Comparison of ENCODE assay signal across 17 mouse cellular contexts in the genomic region with DNA sequence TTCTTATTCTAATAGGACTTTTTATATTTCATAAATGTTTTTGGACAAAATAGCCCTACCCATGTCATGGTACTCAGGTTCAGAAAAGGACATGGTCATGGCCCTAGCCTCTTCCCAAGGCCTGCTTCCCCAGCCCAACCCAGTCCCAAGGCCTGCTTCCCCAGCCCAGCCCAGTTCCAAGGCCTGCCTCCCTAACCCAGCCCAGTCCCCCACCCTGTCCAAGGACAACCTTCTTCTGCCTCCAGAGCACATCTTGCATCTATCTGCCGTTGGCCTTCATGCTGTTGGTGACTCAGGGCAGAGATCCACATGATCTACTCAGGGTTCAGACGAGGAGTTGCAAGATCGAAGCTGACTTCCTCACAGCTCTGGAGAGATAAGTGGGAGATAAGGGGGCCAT. TPM values are rescaled to one million over a fixed set of nuclear protein-coding genes. Genes with fewer than 3 reads are reported as not detected.
DNase-seq lines count a peak whose midpoint lies in the region.
"Had no signal": no experiment of that assay in that cellular context is flagged by ENCODE, and none has a peak within 500 bp of the region (broad histone marks: within the 10 kb centered on the region; RNA-seq: fewer than 3 reads in every experiment).

No protein-coding gene starts in this region.

- peak; percentile 26 for DNase-seq in gastrocnemius, postnatal 25 days
- DNase-seq in gastrocnemius, adult 8-10 months (ENCODE audit: low spot score in 2 of 2) = no peak
- peak; percentile 58 for DNase-seq in ovary, postnatal 36 days (ENCODE audit: low spot score)
- DNase-seq in ovary, postnatal 10 days (ENCODE audit: low spot score) = no peak
- DNase-seq in adrenal gland, postnatal 25 days = peak; percentile 61
- no peak for DNase-seq in layer of hippocampus, adult 9-11 months
- DNase-seq in kidney, postnatal 14 days = no peak
- DNase-seq: cerebellum, adult 11-12 months; cerebellum, postnatal 10 days; heart, postnatal 4 days; kidney, adult 18-20 months; lung, adult 2 months; lung, postnatal 14 days; thymus, postnatal 36 days had no signal

RNA-seq across cellular contexts. Expression of a gene that starts 9.5 kb away (rescaled TPM):
- 1 to 10 TPM in 1 of 2 experiments, under 1 TPM in 1; 0.78 to 1.4 TPM for total RNA-seq in gastrocnemius, postnatal 25 days (2021)
- under 1 TPM in 3 of 4 experiments, not detected in 1; 0.27 to 0.40 (median 0.31) TPM for total RNA-seq in gastrocnemius, adult 8-10 months (2022)
- 33.7 and 44.9 TPM in 2 replicates for total RNA-seq in adrenal gland, postnatal 25 days (2021)
- total RNA-seq: liver, adult 2 months; megakaryocyte progenitor cell, adult 5-6 weeks; monocyte, adult 5-6 weeks had no signal

Comparison
In these comparisons a context has a peak if more than half of its experiments do, and no peak if none do; other contexts are left out.
1. DNase-seq: peak in gastrocnemius, postnatal 25 days (single experiment), ovary, postnatal 36 days (single experiment) and adrenal gland, postnatal 25 days (single experiment); none in gastrocnemius, adult 8-10 months (0 of 2), ovary, postnatal 10 days (single experiment), layer of hippocampus, adult 9-11 months (single experiment) and kidney, postnatal 14 days (single experiment).
2. RNA of a gene that starts 9.5 kb away (total RNA-seq): 33.7 to 44.9 TPM in adrenal gland, postnatal 25 days; 0.78 to 1.4 TPM in gastrocnemius, postnatal 25 days and 0.27 to 0.40 TPM in gastrocnemius, adult 8-10 months; every median in the first group is over 10 times any median in the second.